Mouse (Mus musculus) kidney, embryonic 14.5 days (tissue): ENCODE measurements at regions not wholly inside any gene's neighbourhood (a gene's known extent, or its start where the extent isn't known, plus 50 kb on each side); places are given as distances from the start of the nearest gene placed in this dataset.

Experiments
- ATAC-seq: fragments of 200-750 bp; cut with Nextera tagmentation; 2 replicates; pipeline ENCODE4 v1.8.0; 2017; ENCODE audit warnings: moderate number of reproducible peaks, mild to moderate bottlenecking, moderate TSS enrichment, moderate library complexity; ENCODE audit not compliant: low FRiP score, low TSS enrichment
- H3K27ac ChIP-seq: fragments of 300-500 bp; sonication (generic); 2 replicates; pipeline ENCODE4 v1.5.1; 2014; ENCODE audit warnings: low read depth, mild to moderate bottlenecking, low read length, moderate library complexity, mixed read lengths
- H3K27me3 ChIP-seq: fragments of 300-500 bp; sonication (generic); 2 replicates; pipeline ENCODE4 v1.6.1; 2014; ENCODE audit warnings: mild to moderate bottlenecking, low read length; ENCODE audit not compliant: control insufficient read depth, insufficient read depth
- H3K36me3 ChIP-seq: fragments of 300-500 bp; sonication (generic); 2 replicates; pipeline ENCODE4 v1.6.1; 2014; ENCODE audit warnings: low read length, mixed read lengths; ENCODE audit not compliant: control insufficient read depth, insufficient read depth
- H3K4me1 ChIP-seq: fragments of 300-500 bp; sonication (generic); 2 replicates; pipeline ENCODE4 v1.6.1; 2014; ENCODE audit warnings: low read length, mixed read lengths; ENCODE audit not compliant: control insufficient read depth, insufficient read depth
- H3K4me2 ChIP-seq: fragments of 300-500 bp; sonication (generic); replicated peaks from 2 replicates; pipeline ENCODE4 v1.6.1; 2014; ENCODE audit warnings: low read depth, mild to moderate bottlenecking, low read length
- H3K4me3 ChIP-seq: fragments of 300-500 bp; sonication (generic); 2 replicates; pipeline ENCODE4 v1.5.1; 2014; ENCODE audit warnings: mild to moderate bottlenecking, low read length
- H3K9ac ChIP-seq: fragments of 300-500 bp; sonication (generic); 2 replicates; pipeline ENCODE4 v1.6.1; 2014; ENCODE audit warnings: low read depth, mild to moderate bottlenecking, low read length, moderate library complexity
- H3K9me3 ChIP-seq: fragments of 300-500 bp; sonication (generic); 2 replicates; pipeline ENCODE4 v1.6.1; 2016; ENCODE audit warnings: low read length; ENCODE audit not compliant: control insufficient read depth
- WGBS: fragments of 180-500 bp; shearing (Covaris S2); extraction: QIAGEN DNeasy Blood & Tissue Kit; methylation state at CpG from one replicate; pipeline ENCODE4 v1.1.7; 2014; 5-methylcytosine and 5-hydroxymethylcytosine counted together

- Histone ChIP-seq H3K4me1 (no peaks in the 10 kb centered on the region), H3K27me3 (no peaks in the 10 kb centered on the region), H3K36me3 (no peaks in the 10 kb centered on the region), H3K9me3 (no peaks in the 10 kb centered on the region), H3K4me3 (no peak overlapping the region), H3K4me2 (no peak overlapping the region), H3K9ac (no peak overlapping the region), H3K27ac (no peak overlapping the region)
- ATAC-seq, result no peak
- WGBS, result 71% methylated on average over 7 of the region's 7 CpGs
These were observed 70.5 kb downstream of the Tmx1 start for GRCm38 (mm10) chr12:70523379-70523778.

GRCm38 (mm10) chr12:70524703-70525102 lies 71.8 kb downstream of the Tmx1 start:
- no peak overlapping the region for H3K27ac ChIP-seq
- H3K4me3 ChIP-seq, result no peak overlapping the region
- H3K4me1 ChIP-seq, result no peaks in the 10 kb centered on the region
- no peaks in the 10 kb centered on the region for H3K36me3 ChIP-seq
- no peaks in the 10 kb centered on the region for H3K9me3 ChIP-seq
- 81% methylated on average over 4 of the region's 4 CpGs for WGBS
- ATAC-seq, result no peak
- no peaks in the 10 kb centered on the region for H3K27me3 ChIP-seq
- no peak overlapping the region for H3K4me2 ChIP-seq
- H3K9ac ChIP-seq, result no peak overlapping the region

- H3K9ac ChIP-seq, result no peak overlapping the region
- H3K36me3 ChIP-seq, result no peaks in the 10 kb centered on the region
- H3K9me3 ChIP-seq, result no peaks in the 10 kb centered on the region
- ATAC-seq, result no peak
- H3K4me1 ChIP-seq, result no peaks in the 10 kb centered on the region
- H3K4me2 ChIP-seq, result no peak overlapping the region
- H3K4me3 ChIP-seq, result no peak overlapping the region
- H3K27ac ChIP-seq, result no peak overlapping the region
- H3K27me3 ChIP-seq, result no peaks in the 10 kb centered on the region
These were observed 78.8 kb downstream of the Tmx1 start for GRCm38 (mm10) chr12:70531661-70532060.

GRCm38 (mm10) chr12:70532225-70532624 lies 79.3 kb downstream of the Tmx1 start:
- no peak overlapping the region for H3K4me2 ChIP-seq
- H3K36me3 ChIP-seq, result no peaks in the 10 kb centered on the region
- H3K9ac ChIP-seq, result no peak overlapping the region
- no peaks in the 10 kb centered on the region for H3K4me1 ChIP-seq
- ATAC-seq, result no peak
- H3K27me3 ChIP-seq, result no peaks in the 10 kb centered on the region
- H3K4me3 ChIP-seq, result no peak overlapping the region
- whole genome bisulfite sequencing, result 83% methylated on average over 10 of the region's 10 CpGs
- H3K9me3 ChIP-seq, result no peaks in the 10 kb centered on the region
- H3K27ac ChIP-seq, result no peak overlapping the region

GRCm38 (mm10) chr12:70532843-70533242 lies 79.9 kb downstream of the Tmx1 start:
- no peak overlapping the region for H3K4me2 ChIP-seq
- no peaks in the 10 kb centered on the region for H3K27me3 ChIP-seq
- no peak overlapping the region for H3K27ac ChIP-seq
- no peak overlapping the region for H3K4me3 ChIP-seq
- H3K9me3 ChIP-seq, result no peaks in the 10 kb centered on the region
- no peaks in the 10 kb centered on the region for H3K4me1 ChIP-seq
- ATAC-seq, result no peak
- no peak overlapping the region for H3K9ac ChIP-seq
- H3K36me3 ChIP-seq, result no peaks in the 10 kb centered on the region
- 78% methylated on average over 10 of the region's 10 CpGs for WGBS

GRCm38 (mm10) chr12:70533375-70533935 lies 80.6 kb downstream of the Tmx1 start:
- Histone ChIP-seq H3K36me3 (no peaks in the 10 kb centered on the region), H3K27ac (no peak overlapping the region), H3K27me3 (no peaks in the 10 kb centered on the region), H3K9ac (no peak overlapping the region), H3K4me3 (no peak overlapping the region), H3K4me2 (no peak overlapping the region), H3K4me1 (no peaks in the 10 kb centered on the region), H3K9me3 (no peaks in the 10 kb centered on the region)
- ATAC-seq, result no peak
- WGBS, result 66% methylated on average over 12 of the region's 12 CpGs

GRCm38 (mm10) chr12:70539124-70539523 lies 86.2 kb downstream of the Tmx1 start:
- no peak overlapping the region for H3K4me3 ChIP-seq
- H3K4me1 ChIP-seq, result 0 out of 2 replicates have a peak, but pooled peaks cover 5% of the 10 kb centered on the region
- H3K9ac ChIP-seq, result no peak overlapping the region
- no peak for ATAC-seq
- no peaks in the 10 kb centered on the region for H3K36me3 ChIP-seq
- H3K9me3 ChIP-seq, result no peaks in the 10 kb centered on the region
- no peak overlapping the region for H3K4me2 ChIP-seq
- H3K27ac ChIP-seq, result no peak overlapping the region
- H3K27me3 ChIP-seq, result no peaks in the 10 kb centered on the region
- 75% methylated on average over 4 of the region's 4 CpGs for WGBS

GRCm38 (mm10) chr12:70539856-70540255 lies 87.0 kb downstream of the Tmx1 start:
- Histone ChIP-seq H3K9me3 (no peaks in the 10 kb centered on the region), H3K27me3 (no peaks in the 10 kb centered on the region), H3K9ac (no peak overlapping the region), H3K27ac (no peak overlapping the region), H3K4me2 (no peak overlapping the region), H3K4me1 (0 out of 2 replicates have a peak, but pooled peaks cover 9% of the 10 kb centered on the region), H3K4me3 (no peak overlapping the region), H3K36me3 (no peaks in the 10 kb centered on the region)
- 93% methylated on average over 14 of the region's 14 CpGs for WGBS
- no peak for ATAC-seq

- WGBS, result 92% methylated on average over 4 of the region's 4 CpGs
- no peak overlapping the region for H3K4me2 ChIP-seq
- 0 out of 2 replicates have a peak, but pooled peaks cover 9% of the 10 kb centered on the region for H3K4me1 ChIP-seq
- H3K9ac ChIP-seq, result no peak overlapping the region
- no peak overlapping the region for H3K27ac ChIP-seq
- H3K27me3 ChIP-seq, result no peaks in the 10 kb centered on the region
- no peak for ATAC-seq
- H3K4me3 ChIP-seq, result no peak overlapping the region
- H3K9me3 ChIP-seq, result no peaks in the 10 kb centered on the region
- no peaks in the 10 kb centered on the region for H3K36me3 ChIP-seq
These were observed 88.5 kb downstream of the Tmx1 start for GRCm38 (mm10) chr12:70541432-70541831.
